In genomic region chr2:69990647-69991046, GRCm38 (mm10) we compare ENCODE assay signal across 12 mouse cellular contexts. TPM values are rescaled to one million over a fixed set of nuclear protein-coding genes. Genes with fewer than 3 reads are reported as not detected.
DNase-seq lines count a peak whose midpoint lies in the region; ATAC-seq and TF ChIP-seq lines count a peak whose summit lies in the region.
"Had no signal": no experiment of that assay in that cellular context is flagged by ENCODE, and none has a peak within 500 bp of the region (broad histone marks: within the 10 kb centered on the region; RNA-seq: fewer than 3 reads in every experiment).

No protein-coding gene starts in this region.

- no peak for DNase-seq in gastrocnemius, adult 2 months
- no peak for DNase-seq in gastrocnemius, adult 18-20 months (ENCODE audit: low spot score)
- peak; percentile 5 for DNase-seq in midbrain, postnatal 0 days (ENCODE audit: low spot score)
- peak; percentile 39 for DNase-seq in c-Kit-negative CD71-positive TER-119-positive erythroid progenitor cells, embryonic 14.5 days (ENCODE audit: low read depth, low spot score)
- no peak for DNase-seq in thymus, postnatal 0 days (ENCODE audit: low spot score)
- no peak for DNase-seq in gastrocnemius, postnatal 25 days
- DNase-seq: cerebellum, postnatal 25 days; heart, postnatal 4 days; kidney, postnatal 25 days had no signal

- intact Hi-C loops in gastrocnemius, adult 2 months (cut with DNase I): no loop called here

- H3K9ac ChIP-seq in midbrain, postnatal 0 days (replicated peaks; ENCODE audit: low read length, poor library complexity, severe bottlenecking): no peak overlapping the region
- H3K9ac ChIP-seq in midbrain, embryonic 16.5 days (ENCODE audit: low read depth, low read length): no peak overlapping the region

- H3K4me1 ChIP-seq in midbrain, postnatal 0 days (ENCODE audit: insufficient read depth, low read length): no peaks in the 10 kb centered on the region
- H3K4me1 ChIP-seq in midbrain, embryonic 16.5 days (ENCODE audit: control insufficient read depth, insufficient read depth, low read length): no peaks in the 10 kb centered on the region
- 0 out of 2 replicates have a peak, but pooled peaks cover 2% of the 10 kb centered on the region for H3K4me1 ChIP-seq in small intestine, adult 2 months (ENCODE audit: control insufficient read depth, insufficient read depth, insufficient read length, low read length)

- H3K36me3 ChIP-seq in midbrain, postnatal 0 days (ENCODE audit: insufficient read depth, low read length): peaks cover 26% of the 10 kb centered on the region; the same call in 1 of the 2 replicates
- peaks cover 23% of the 10 kb centered on the region for H3K36me3 ChIP-seq in midbrain, embryonic 16.5 days (ENCODE audit: control insufficient read depth, insufficient read depth, low read length)
- peaks cover 33% of the 10 kb centered on the region for H3K36me3 ChIP-seq in small intestine, adult 2 months (ENCODE audit: control insufficient read depth, insufficient read depth, low read length)

- no peaks in the 10 kb centered on the region for H3K9me3 ChIP-seq in midbrain, postnatal 0 days (ENCODE audit: low read length)
- no peaks in the 10 kb centered on the region for H3K9me3 ChIP-seq in midbrain, embryonic 16.5 days (replicated peaks; ENCODE audit: control insufficient read depth, low read length, poor library complexity, severe bottlenecking)

- no peak for TF ChIP-seq POLR2A in small intestine, adult 2 months (IDR thresholded peaks at IDR 0.05; ENCODE audit: low read depth, low read length)

- 63% methylated on average over 2 of the region's 2 CpGs for WGBS in midbrain, postnatal 0 days
- WGBS in midbrain, embryonic 16.5 days: 43% methylated on average over 2 of the region's 2 CpGs
- 59% methylated on average over 2 of the region's 2 CpGs for WGBS in small intestine, adult 2 months

- 0 out of 2 replicates have a peak, but pooled peaks have one; percentile 11 for TF ChIP-seq CTCF in gastrocnemius, adult 2 months (IDR thresholded peaks at IDR 0.05)
- TF ChIP-seq CTCF in midbrain, postnatal 0 days (IDR thresholded peaks at IDR 0.05): peak; percentile 41
- TF ChIP-seq CTCF in small intestine, adult 2 months (IDR thresholded peaks at IDR 0.05; ENCODE audit: extremely low read depth, insufficient read length, insufficient replicate concordance, low read depth, low read length): peak; percentile 23; the same call in 1 of the 2 replicates

- no peak for ATAC-seq in midbrain, postnatal 0 days (ENCODE audit: low FRiP score)
- ATAC-seq in midbrain, embryonic 16.5 days: no peak
- ATAC-seq: forebrain, embryonic 16.5 days had no signal

- no peak overlapping the region for H3K4me2 ChIP-seq in midbrain, postnatal 0 days (ENCODE audit: low read depth, low read length, poor library complexity, severe bottlenecking)
- no peak overlapping the region for H3K4me2 ChIP-seq in midbrain, embryonic 16.5 days (ENCODE audit: low read length)

- H3K27me3 ChIP-seq in midbrain, postnatal 0 days (ENCODE audit: insufficient read depth, low read length): no peaks in the 10 kb centered on the region
- H3K27me3 ChIP-seq in midbrain, embryonic 16.5 days (ENCODE audit: control insufficient read depth, insufficient read depth, low read depth, low read length): no peaks in the 10 kb centered on the region
- H3K27me3 ChIP-seq in small intestine, adult 2 months (ENCODE audit: control insufficient read depth, insufficient read depth, low read length): no peaks in the 10 kb centered on the region

- no peak overlapping the region for H3K27ac ChIP-seq in gastrocnemius, adult 2 months
- no peak overlapping the region for H3K27ac ChIP-seq in midbrain, postnatal 0 days (ENCODE audit: low read depth, low read length)
- H3K27ac ChIP-seq in midbrain, embryonic 16.5 days (ENCODE audit: low read length): no peak overlapping the region
- no peak overlapping the region for H3K27ac ChIP-seq in small intestine, adult 2 months (ENCODE audit: insufficient read depth, low read depth, low read length)

- no peak overlapping the region for H3K4me3 ChIP-seq in gastrocnemius, adult 2 months
- no peak overlapping the region for H3K4me3 ChIP-seq in midbrain, postnatal 0 days (ENCODE audit: low read depth, low read length)
- H3K4me3 ChIP-seq in midbrain, embryonic 16.5 days (ENCODE audit: low read depth, low read length): no peak overlapping the region
- H3K4me3 ChIP-seq in small intestine, adult 2 months (ENCODE audit: low read depth, low read length): no peak overlapping the region

RNA-seq across cellular contexts. Expression of gene Myo3b, which starts 48.3 kb away (rescaled TPM):
- total RNA-seq in gastrocnemius, adult 2 months (2021): not detected
- total RNA-seq in gastrocnemius, adult 18-20 months (2021): not detected
- 0.44 and 1.1 TPM in 2 replicates for total RNA-seq in midbrain, postnatal 0 days (2014; rRNA removed)
- 0.14 and 0.32 TPM in 2 replicates for polyA plus RNA-seq in midbrain, postnatal 0 days (2015; fragmentation: Nextera tagmentation; extraction: Ambion mirVana)
- 0.16 and 0.32 TPM in 2 replicates for polyA plus RNA-seq in midbrain, embryonic 16.5 days (2015; fragmentation: Nextera tagmentation; extraction: Ambion mirVana)
- polyA plus RNA-seq in small intestine, adult 2 months (2012; rRNA removed): not detected in 2 replicates
- 0.59 and 0.62 TPM in 2 replicates for polyA plus RNA-seq in thymus, postnatal 0 days (2015; fragmentation: Nextera tagmentation; extraction: Ambion mirVana)
- total RNA-seq in gastrocnemius, postnatal 25 days (2021): not detected

Comparison
In these comparisons a context has a peak if more than half of its experiments do, and no peak if none do; other contexts are left out.
1. DNase-seq: peak in midbrain, postnatal 0 days (single experiment) and c-Kit-negative CD71-positive TER-119-positive erythroid progenitor cells, embryonic 14.5 days (single experiment); none in gastrocnemius, adult 2 months (single experiment), gastrocnemius, adult 18-20 months (single experiment), thymus, postnatal 0 days (single experiment) and gastrocnemius, postnatal 25 days (single experiment).
2. Peak in every context shown above with its lines, with median percentiles within 50 percentile points of each other: CTCF ChIP-seq.